Comparison of ENCODE assay signal across 11 mouse cellular contexts in the genomic region with DNA sequence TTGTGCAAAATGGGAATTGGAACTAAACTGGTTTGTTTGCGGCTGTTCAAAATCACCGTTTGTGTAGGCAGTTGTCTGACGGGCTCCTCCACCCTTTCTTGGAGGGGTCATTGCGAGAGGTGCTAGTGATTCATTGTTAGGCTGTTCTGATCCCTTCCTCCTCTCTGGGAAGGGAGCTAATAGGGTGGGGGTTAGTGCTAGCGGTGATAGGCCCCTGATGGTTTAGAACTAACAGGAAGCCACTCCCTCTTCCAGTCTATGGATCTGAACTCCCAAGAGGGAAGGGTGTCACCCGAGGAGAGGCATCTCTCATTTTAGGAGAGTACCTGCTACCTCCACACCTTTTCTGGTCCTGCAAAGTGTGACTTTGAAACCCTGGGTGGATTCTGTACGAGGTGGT. TPM values are rescaled to one million over a fixed set of nuclear protein-coding genes. Genes with fewer than 3 reads are reported as not detected.
DNase-seq lines count a peak whose midpoint lies in the region; ATAC-seq and TF ChIP-seq lines count a peak whose summit lies in the region.
"Had no signal": no experiment of that assay in that cellular context is flagged by ENCODE, and none has a peak within 500 bp of the region (broad histone marks: within the 10 kb centered on the region; RNA-seq: fewer than 3 reads in every experiment).

No protein-coding gene starts in this region.

- H3K27me3 ChIP-seq in forebrain, embryonic 11.5 days (ENCODE audit: control insufficient read depth, insufficient read depth, low read length) = peaks cover 34% of the 10 kb centered on the region
- H3K27me3 ChIP-seq in forebrain, embryonic 10.5 days (ENCODE audit: poor library complexity, severe bottlenecking) = peaks cover 59% of the 10 kb centered on the region
- peaks cover 17% of the 10 kb centered on the region; the same call in 1 of the 2 replicates for H3K27me3 ChIP-seq in lung, postnatal 0 days (replicated peaks; ENCODE audit: insufficient read depth, low read length)
- H3K27me3 ChIP-seq in hindbrain, postnatal 0 days (ENCODE audit: insufficient read depth, low read length) = no peaks in the 10 kb centered on the region
- H3K27me3 ChIP-seq in stomach, postnatal 0 days (ENCODE audit: control insufficient read depth, insufficient read depth, low read length) = no peaks in the 10 kb centered on the region

- intact Hi-C loops in heart, postnatal 25 days (cut with DNase I) = no loop called here

- no peaks in the 10 kb centered on the region for H3K36me3 ChIP-seq in forebrain, embryonic 11.5 days (ENCODE audit: control insufficient read depth, insufficient read depth, low read length)
- no peaks in the 10 kb centered on the region for H3K36me3 ChIP-seq in forebrain, embryonic 10.5 days (replicated peaks)
- no peaks in the 10 kb centered on the region for H3K36me3 ChIP-seq in lung, postnatal 0 days (ENCODE audit: insufficient read depth, low read length)
- no peaks in the 10 kb centered on the region for H3K36me3 ChIP-seq in hindbrain, postnatal 0 days (ENCODE audit: insufficient read depth, low read length)
- H3K36me3 ChIP-seq in stomach, postnatal 0 days (ENCODE audit: control insufficient read depth, insufficient read depth, low read length) = no peaks in the 10 kb centered on the region

- ATAC-seq in forebrain, embryonic 11.5 days (replicated peaks; ENCODE audit: low FRiP score) = no peak
- no peak for ATAC-seq in lung, postnatal 0 days
- ATAC-seq in hindbrain, postnatal 0 days = no peak
- ATAC-seq in stomach, postnatal 0 days (ENCODE audit: low FRiP score, low TSS enrichment) = no peak
- ATAC-seq: intestine, embryonic 16.5 days had no signal

- peak; percentile 36 for DNase-seq in forebrain, embryonic 11.5 days (ENCODE audit: low spot score)
- no peak for DNase-seq in forebrain, embryonic 10.5 days (ENCODE audit: extremely low spot score, low spot score)
- DNase-seq in lung, postnatal 0 days (ENCODE audit: low spot score) = peak; percentile 13
- no peak for DNase-seq in lung, postnatal 4 days
- no peak for DNase-seq in hindbrain, postnatal 0 days (ENCODE audit: low spot score)
- DNase-seq in stomach, postnatal 0 days (ENCODE audit: low spot score) = no peak
- DNase-seq in right cerebral cortex, adult 2 months (ENCODE audit: low spot score in 2 of 2) = no peak
- DNase-seq in heart, postnatal 25 days (ENCODE audit: low spot score) = no peak
- DNase-seq: lung, embryonic 14.5 days; right cerebral cortex, adult 18-20 months had no signal

- TF ChIP-seq EP300 in lung, postnatal 0 days (IDR thresholded peaks at IDR 0.05) = no peak
- no peak for TF ChIP-seq EP300 in stomach, postnatal 0 days (optimal IDR thresholded peaks at IDR 0.05)

- H3K4me3 ChIP-seq in forebrain, embryonic 11.5 days (ENCODE audit: low read depth, low read length) = no peak overlapping the region
- H3K4me3 ChIP-seq in forebrain, embryonic 10.5 days = no peak overlapping the region
- H3K4me3 ChIP-seq in lung, postnatal 0 days (ENCODE audit: low read depth, low read length) = no peak overlapping the region
- peak overlapping the region; percentile 50 for H3K4me3 ChIP-seq in hindbrain, postnatal 0 days (ENCODE audit: low read length)
- H3K4me3 ChIP-seq in stomach, postnatal 0 days (ENCODE audit: low read depth, low read length) = no peak overlapping the region

- no peak for TF ChIP-seq CTCF in lung, postnatal 0 days (IDR thresholded peaks at IDR 0.05)
- TF ChIP-seq CTCF in hindbrain, postnatal 0 days (IDR thresholded peaks at IDR 0.05; ENCODE audit: low read depth) = no peak
- TF ChIP-seq CTCF in stomach, postnatal 0 days (IDR thresholded peaks at IDR 0.05; ENCODE audit: low read depth) = no peak

- H3K4me2 ChIP-seq in forebrain, embryonic 11.5 days (ENCODE audit: low read depth, low read length, severe bottlenecking) = no peak overlapping the region
- no peak overlapping the region for H3K4me2 ChIP-seq in lung, postnatal 0 days (replicated peaks; ENCODE audit: low read depth, low read length)
- H3K4me2 ChIP-seq in hindbrain, postnatal 0 days (ENCODE audit: low read depth, low read length) = peak overlapping the region; percentile 71
- peak overlapping the region; percentile 91 for H3K4me2 ChIP-seq in stomach, postnatal 0 days (replicated peaks; ENCODE audit: low read depth)

- H3K9ac ChIP-seq in forebrain, embryonic 11.5 days (ENCODE audit: low read length) = no peak overlapping the region
- no peak overlapping the region for H3K9ac ChIP-seq in lung, postnatal 0 days (replicated peaks; ENCODE audit: low read depth)
- H3K9ac ChIP-seq in hindbrain, postnatal 0 days (replicated peaks; ENCODE audit: low read length) = peak overlapping the region; percentile 21
- H3K9ac ChIP-seq in stomach, postnatal 0 days (ENCODE audit: low read length) = no peak overlapping the region
- H3K9ac ChIP-seq: lung, embryonic 14.5 days had no signal

- 42% methylated on average over 7 of the region's 7 CpGs for WGBS in forebrain, embryonic 11.5 days
- WGBS in forebrain, embryonic 10.5 days = 37% methylated on average over 7 of the region's 7 CpGs
- 27% methylated on average over 7 of the region's 7 CpGs for WGBS in lung, postnatal 0 days
- 41% methylated on average over 7 of the region's 7 CpGs for WGBS in hindbrain, postnatal 0 days
- 28% methylated on average over 7 of the region's 7 CpGs for WGBS in stomach, postnatal 0 days

- peaks cover 7% of the 10 kb centered on the region for H3K4me1 ChIP-seq in forebrain, embryonic 11.5 days (replicated peaks; ENCODE audit: control insufficient read depth, insufficient read depth, low read length)
- peaks cover 21% of the 10 kb centered on the region for H3K4me1 ChIP-seq in forebrain, embryonic 10.5 days
- no peaks in the 10 kb centered on the region for H3K4me1 ChIP-seq in lung, postnatal 0 days (ENCODE audit: insufficient read depth, low read depth, low read length)
- no peaks in the 10 kb centered on the region for H3K4me1 ChIP-seq in hindbrain, postnatal 0 days (ENCODE audit: insufficient read depth, low read length)
- H3K4me1 ChIP-seq in stomach, postnatal 0 days (replicated peaks; ENCODE audit: control insufficient read depth, insufficient read depth) = no peaks in the 10 kb centered on the region; the same call in 1 of the 2 replicates

- H3K9me3 ChIP-seq in forebrain, embryonic 11.5 days (ENCODE audit: control insufficient read depth, low read length) = no peaks in the 10 kb centered on the region
- no peaks in the 10 kb centered on the region for H3K9me3 ChIP-seq in forebrain, embryonic 10.5 days
- no peaks in the 10 kb centered on the region for H3K9me3 ChIP-seq in lung, postnatal 0 days (ENCODE audit: low read length)
- no peaks in the 10 kb centered on the region for H3K9me3 ChIP-seq in hindbrain, postnatal 0 days (ENCODE audit: low read length)
- no peaks in the 10 kb centered on the region for H3K9me3 ChIP-seq in stomach, postnatal 0 days (ENCODE audit: control insufficient read depth, low read length)

- H3K27ac ChIP-seq in forebrain, embryonic 11.5 days (ENCODE audit: low read depth, low read length) = no peak overlapping the region
- H3K27ac ChIP-seq in forebrain, embryonic 10.5 days = no peak overlapping the region
- no peak overlapping the region for H3K27ac ChIP-seq in lung, postnatal 0 days (ENCODE audit: low read length)
- H3K27ac ChIP-seq in hindbrain, postnatal 0 days = no peak overlapping the region
- no peak overlapping the region for H3K27ac ChIP-seq in stomach, postnatal 0 days (replicated peaks)

RNA-seq across cellular contexts. Expression of a gene that starts 1.8 kb away (rescaled TPM):
- polyA plus RNA-seq in forebrain, embryonic 11.5 days (2014; fragmentation: Nextera tagmentation; extraction: Ambion mirVana) = 1.1 and 1.5 TPM in 2 replicates
- 0.48 and 0.89 TPM in 2 replicates for polyA plus RNA-seq in forebrain, embryonic 10.5 days (2016; fragmentation: Nextera tagmentation; extraction: Ambion mirVana)
- polyA plus RNA-seq in lung, postnatal 0 days (2015; fragmentation: Nextera tagmentation; extraction: Ambion mirVana) = 2.9 and 3.0 TPM in 2 replicates
- 7.8 and 11.5 TPM in 2 replicates for total RNA-seq in hindbrain, postnatal 0 days (2014; rRNA removed)
- 5.2 and 5.3 TPM in 2 replicates for polyA plus RNA-seq in hindbrain, postnatal 0 days (2015; fragmentation: Nextera tagmentation; extraction: Ambion mirVana)
- polyA plus RNA-seq in stomach, postnatal 0 days (2015; fragmentation: Nextera tagmentation; extraction: Ambion mirVana) = 19.6 and 20.9 TPM in 2 replicates
- under 1 TPM; 0.31 to 0.53 TPM for total RNA-seq in heart, postnatal 25 days (2021)

RNA-seq across cellular contexts. Expression of a gene that starts 35.4 kb away (rescaled TPM):
- polyA plus RNA-seq in forebrain, embryonic 11.5 days (2014; fragmentation: Nextera tagmentation; extraction: Ambion mirVana) = 1,728 and 1,808 TPM in 2 replicates
- polyA plus RNA-seq in forebrain, embryonic 10.5 days (2016; fragmentation: Nextera tagmentation; extraction: Ambion mirVana) = 2,609 and 2,780 TPM in 2 replicates
- 613 and 721 TPM in 2 replicates for polyA plus RNA-seq in lung, postnatal 0 days (2015; fragmentation: Nextera tagmentation; extraction: Ambion mirVana)
- total RNA-seq in hindbrain, postnatal 0 days (2014; rRNA removed) = 143 and 192 TPM in 2 replicates
- polyA plus RNA-seq in hindbrain, postnatal 0 days (2015; fragmentation: Nextera tagmentation; extraction: Ambion mirVana) = 876 and 940 TPM in 2 replicates
- polyA plus RNA-seq in stomach, postnatal 0 days (2015; fragmentation: Nextera tagmentation; extraction: Ambion mirVana) = 525 and 543 TPM in 2 replicates
- total RNA-seq in heart, postnatal 25 days (2021) = 100 to 1,000 TPM; 387 to 461 TPM

RNA-seq across cellular contexts. Expression of a gene that starts 35.9 kb away (rescaled TPM):
- 645 and 735 TPM in 2 replicates for polyA plus RNA-seq in forebrain, embryonic 11.5 days (2014; fragmentation: Nextera tagmentation; extraction: Ambion mirVana)
- polyA plus RNA-seq in forebrain, embryonic 10.5 days (2016; fragmentation: Nextera tagmentation; extraction: Ambion mirVana) = 627 and 704 TPM in 2 replicates
- 233 and 240 TPM in 2 replicates for polyA plus RNA-seq in lung, postnatal 0 days (2015; fragmentation: Nextera tagmentation; extraction: Ambion mirVana)
- total RNA-seq in hindbrain, postnatal 0 days (2014; rRNA removed) = 82.1 and 87.9 TPM in 2 replicates
- 463 and 522 TPM in 2 replicates for polyA plus RNA-seq in hindbrain, postnatal 0 days (2015; fragmentation: Nextera tagmentation; extraction: Ambion mirVana)
- polyA plus RNA-seq in stomach, postnatal 0 days (2015; fragmentation: Nextera tagmentation; extraction: Ambion mirVana) = 209 and 224 TPM in 2 replicates
- 10 to 100 TPM; 64.6 to 73.5 TPM for total RNA-seq in heart, postnatal 25 days (2021)

Comparison
In these comparisons a context has a peak if more than half of its experiments do, and no peak if none do; other contexts are left out.
1. DNase-seq: peak in forebrain, embryonic 11.5 days (single experiment) and lung, postnatal 0 days (single experiment); none in forebrain, embryonic 10.5 days (single experiment), lung, postnatal 4 days (0 of 2), hindbrain, postnatal 0 days (single experiment), stomach, postnatal 0 days (single experiment), right cerebral cortex, adult 2 months (0 of 2) and heart, postnatal 25 days (single experiment).
2. H3K4me2 ChIP-seq: peak in hindbrain, postnatal 0 days (single experiment) and stomach, postnatal 0 days (single experiment); none in forebrain, embryonic 11.5 days (single experiment) and lung, postnatal 0 days (single experiment).